ENCODE assay signal across 18 mouse cellular contexts in the genomic region with DNA sequence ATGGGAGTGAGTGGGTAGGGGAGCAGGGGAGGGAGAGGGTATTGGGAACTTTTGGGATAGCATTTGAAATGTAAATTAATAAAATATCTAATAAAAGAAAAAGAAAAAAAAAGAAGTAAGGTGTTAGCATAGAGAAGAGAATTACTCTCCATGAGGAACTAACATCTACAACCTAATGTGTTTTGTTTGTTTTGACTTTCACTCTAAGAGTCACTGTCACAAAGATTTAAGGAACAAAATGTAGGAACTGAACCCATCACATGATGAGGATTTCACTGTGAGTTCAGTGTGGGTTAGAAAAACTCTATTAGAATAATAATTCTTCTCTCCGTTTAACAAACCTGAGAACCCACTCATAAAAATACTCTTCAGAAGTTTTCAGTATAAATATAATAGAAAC.
"Had no signal": no experiment of that assay in that cellular context is flagged by ENCODE, and none has a peak within 500 bp of the region (broad histone marks: within the 10 kb centered on the region; RNA-seq: fewer than 3 reads in every experiment).

No protein-coding gene starts in this region.

- H3K27ac ChIP-seq: liver, embryonic 14.5 days; lung, embryonic 15.5 days; midbrain, embryonic 10.5 days; midbrain, embryonic 12.5 days; neural tube, embryonic 12.5 days had no signal

- H3K36me3 ChIP-seq: lung, embryonic 15.5 days; midbrain, embryonic 10.5 days; midbrain, embryonic 12.5 days; neural tube, embryonic 12.5 days had no signal

- H3K27me3 ChIP-seq: lung, embryonic 15.5 days; megakaryocyte, embryonic 14.5 days; midbrain, embryonic 12.5 days; neural tube, embryonic 12.5 days had no signal

- DNase-seq: lung, adult 2 months; lung, postnatal 14 days; lung, postnatal 36 days; midbrain, embryonic 14.5 days; right cerebral cortex, postnatal 14 days; right cerebral cortex, postnatal 4 days; spleen, adult 18-20 months; thymus, adult 18-20 months; thymus, postnatal 14 days; thymus, postnatal 36 days had no signal

- H3K4me1 ChIP-seq: lung, embryonic 15.5 days; midbrain, embryonic 10.5 days; midbrain, embryonic 12.5 days; neural tube, embryonic 12.5 days had no signal

- ATAC-seq: lung, postnatal 0 days; midbrain, embryonic 16.5 days had no signal

- H3K9ac ChIP-seq: liver, embryonic 14.5 days; lung, embryonic 15.5 days; midbrain, embryonic 12.5 days; neural tube, embryonic 12.5 days had no signal

- H3K4me3 ChIP-seq: lung, embryonic 15.5 days; megakaryocyte, embryonic 14.5 days; midbrain, embryonic 10.5 days; midbrain, embryonic 12.5 days; neural tube, embryonic 12.5 days had no signal

- H3K4me2 ChIP-seq: lung, embryonic 15.5 days; midbrain, embryonic 12.5 days; neural tube, embryonic 12.5 days had no signal

- H3K9me3 ChIP-seq: lung, embryonic 15.5 days; megakaryocyte, embryonic 14.5 days; midbrain, embryonic 10.5 days; midbrain, embryonic 12.5 days; neural tube, embryonic 12.5 days had no signal
